Mouse (Mus musculus) left cerebral cortex, adult 18-20 months (tissue): Measurements from ENCODE around the gene Col12a1. TPM values are rescaled to one million over a fixed set of nuclear protein-coding genes. Genes with fewer than 3 reads are reported as not detected.

Experiments
- DNase-seq, 2 experiments: peaks; one replicate each; pipeline ENCODE4 v3.0.0; 2021 to 2022; ENCODE audit warnings: low spot score in 2 of 2, mixed read lengths in 1 of 2
- total RNA-seq, 2 experiments: library from RNA; stranded (reverse); gene quantifications; 2 replicates each; pipeline ENCODE4 v1.2.3; 2021

The Col12a1 gene
- total RNA-seq, 2 experiments from 2014 or later = 5.3 to 6.1 TPM

DNA sequence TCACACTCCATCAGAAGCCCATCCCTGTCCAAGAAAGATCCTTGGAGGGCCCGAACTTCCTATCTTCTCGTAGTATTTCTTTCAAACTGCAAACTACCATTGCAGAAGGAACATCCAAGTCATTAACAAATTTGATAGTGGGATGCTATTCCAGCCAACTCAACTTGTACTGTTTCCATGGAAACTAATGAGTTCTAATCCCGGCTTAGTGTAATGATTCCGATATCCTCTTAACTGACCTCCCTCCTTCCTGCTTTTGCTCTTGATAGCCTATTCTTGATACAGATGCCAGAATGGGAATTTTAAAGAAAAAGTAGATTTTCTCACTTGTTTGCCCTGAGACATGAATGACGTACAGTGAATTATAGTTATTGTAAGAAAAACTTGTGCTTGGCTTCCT lies 112.5 kb downstream of the Col12a1 start:
- DNase-seq = no peak

GRCm38 (mm10) chr9:79605722-79606121 lies 112.9 kb downstream of the Col12a1 start:
- DNase-seq = no peak

- DNase-seq = no peak
These were observed 114.1 kb downstream of the Col12a1 start for GRCm38 (mm10) chr9:79604546-79604945.

DNA sequence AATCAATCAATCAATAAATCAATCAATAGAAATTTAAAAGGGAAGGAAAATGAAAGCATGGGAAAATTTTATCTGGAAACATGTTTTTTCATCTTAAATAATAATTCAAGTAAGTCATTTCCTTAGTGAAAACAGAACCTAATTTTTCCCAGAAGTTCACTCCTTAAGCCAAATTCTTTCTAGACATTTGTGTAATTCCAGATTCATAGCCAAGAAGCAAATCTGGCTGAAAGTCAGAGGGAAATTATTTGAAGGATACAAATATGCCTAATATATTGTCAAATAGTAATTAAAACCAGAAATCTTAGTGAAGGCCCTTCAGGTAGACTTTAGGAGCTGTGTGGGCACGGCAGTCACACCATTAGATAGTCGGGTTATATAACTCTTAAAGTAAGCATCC lies 115.2 kb downstream of the Col12a1 start:
- DNase-seq = no peak

- DNase-seq = no peak
These were observed 118.4 kb downstream of the Col12a1 start for GRCm38 (mm10) chr9:79600237-79600570.

- DNase-seq = no peak
These were observed 119.0 kb downstream of the Col12a1 start for GRCm38 (mm10) chr9:79599395-79600236.

DNA sequence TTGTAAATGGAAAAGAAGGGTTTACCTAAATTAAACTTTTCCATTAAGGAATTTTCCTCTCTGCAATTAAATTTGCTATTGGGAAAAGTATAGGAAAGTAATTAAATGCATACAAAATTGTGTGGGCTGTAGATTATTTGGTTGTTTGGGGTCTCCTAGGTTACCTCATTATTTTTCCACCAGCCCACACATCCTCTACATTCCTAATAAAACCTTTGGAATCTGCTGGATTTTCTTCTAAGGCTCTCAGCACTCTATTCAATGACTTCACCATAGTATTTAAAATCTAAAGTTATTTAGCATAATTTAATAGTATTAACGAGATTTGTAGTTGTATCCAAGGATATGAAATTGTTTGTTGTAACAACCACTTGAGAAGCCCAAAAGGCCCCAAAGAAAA lies 120.1 kb downstream of the Col12a1 start:
- DNase-seq = no peak

DNA sequence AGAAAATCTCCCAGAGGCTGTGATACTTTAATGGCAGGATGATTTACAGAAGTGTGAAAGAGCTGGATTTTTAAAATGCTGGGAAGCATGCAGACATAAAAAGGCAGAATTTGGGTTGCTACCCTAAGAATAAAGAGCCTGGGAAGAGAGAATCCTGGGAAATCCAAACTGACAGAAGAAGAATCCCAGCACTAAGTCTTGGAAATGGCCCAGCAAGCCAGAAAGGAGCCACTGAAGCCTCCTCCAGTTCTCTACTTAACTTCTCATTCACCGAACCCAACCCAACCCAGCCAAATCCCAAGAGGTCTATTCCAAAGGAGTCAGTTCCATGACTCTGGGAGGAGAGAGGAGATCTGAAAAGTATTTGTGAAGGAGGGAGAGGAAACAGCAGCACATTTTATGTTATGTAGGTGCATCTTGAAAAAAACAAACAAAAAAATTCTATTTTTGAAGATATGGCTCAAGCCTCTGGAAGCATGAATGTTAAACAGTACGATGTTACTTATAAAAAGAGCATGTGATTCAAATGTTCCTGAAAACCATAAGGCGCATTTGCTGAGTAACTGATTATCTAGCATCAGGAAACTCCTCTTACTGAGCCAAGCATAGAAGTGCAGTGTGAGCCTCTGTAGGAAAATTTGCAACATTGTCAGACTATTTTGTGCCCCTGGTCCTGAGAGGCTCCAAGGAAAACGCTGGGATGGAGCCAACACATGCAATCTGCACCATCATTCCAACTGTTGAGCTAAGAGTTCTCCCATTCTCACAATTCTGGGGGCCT lies 132.0 kb downstream of the Col12a1 start:
- peak in 1 of 2 experiments; percentile 1 for DNase-seq

GRCm38 (mm10) chr9:79566838-79567237 lies 151.8 kb downstream of the Col12a1 start:
- DNase-seq = no peak

DNA sequence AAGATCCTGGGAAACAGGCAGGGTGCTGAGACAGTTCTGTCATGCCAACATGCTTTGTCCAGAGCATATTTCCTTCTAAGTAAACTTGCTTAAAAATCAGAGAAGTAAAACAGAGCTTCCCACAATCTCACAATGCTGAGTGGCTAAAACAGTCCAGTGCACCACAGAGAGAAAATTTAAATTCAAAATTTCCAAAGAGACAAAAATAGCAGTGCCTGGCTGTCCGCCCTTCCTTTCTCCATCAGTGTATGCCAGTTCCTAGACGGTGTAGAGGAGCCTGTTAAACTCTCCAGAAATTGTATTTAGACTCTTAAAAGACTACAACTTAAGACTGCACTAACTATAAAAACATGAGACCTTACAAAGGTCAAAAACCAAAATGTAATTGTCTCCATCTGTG lies 165.3 kb downstream of the Col12a1 start:
- peak; percentile 12 to 48 for DNase-seq

Other genes with a start within 250 kb of the Col12a1 start
- gene Cox7a2, start 41.0 kb upstream of the Col12a1 start, total RNA-seq = 100 to 1,000 TPM; 384 TPM
- gene Tmem30a, start 74.7 kb upstream of the Col12a1 start, total RNA-seq = 100 to 1,000 TPM; 282 to 288 TPM